Mouse (Mus musculus): Measurements from ENCODE around the gene Polr2l. TPM values are rescaled to one million over a fixed set of nuclear protein-coding genes. Genes with fewer than 3 reads are reported as not detected.

Polr2l gene
- total RNA-seq, 2 experiments from 2014 or later = 9.5 to 10.0 TPM

Other genes with a start within 250 kb of the Polr2l start
- gene Phrf1, start 246.3 kb downstream of the Polr2l start, total RNA-seq (2015; ENCODE audit: low replicate concordance) = 24.9 and 30.0 TPM in 2 replicates
- gene Phrf1, start 246.3 kb downstream of the Polr2l start, total RNA-seq (2017; ENCODE audit: low replicate concordance) = 25.5 and 32.8 TPM in 2 replicates
- 49.5 and 73.8 TPM in 2 replicates for gene Irf7, start 208.7 kb downstream of the Polr2l start, total RNA-seq (2015; ENCODE audit: low replicate concordance)
- gene Irf7, start 208.7 kb downstream of the Polr2l start, total RNA-seq (2017; ENCODE audit: low replicate concordance) = 78.0 and 88.9 TPM in 2 replicates
- gene Cdhr5, start 198.3 kb downstream of the Polr2l start, total RNA-seq (2015; ENCODE audit: low replicate concordance) = not detected in 2 replicates
- gene Cdhr5, start 198.3 kb downstream of the Polr2l start, total RNA-seq (2017; ENCODE audit: low replicate concordance) = not detected in 2 replicates
- not detected in 2 replicates for gene Sct, start 196.0 kb downstream of the Polr2l start, total RNA-seq (2015; ENCODE audit: low replicate concordance)
- gene Sct, start 196.0 kb downstream of the Polr2l start, total RNA-seq (2017; ENCODE audit: low replicate concordance) = not detected in 2 replicates
- gene Drd4, start 183.1 kb downstream of the Polr2l start, total RNA-seq (2015; ENCODE audit: low replicate concordance) = not detected in 2 replicates
- gene Drd4, start 183.1 kb downstream of the Polr2l start, total RNA-seq (2017; ENCODE audit: low replicate concordance) = not detected in 2 replicates
- 9.4 and 18.3 TPM in 2 replicates for gene Deaf1, start 147.4 kb downstream of the Polr2l start, total RNA-seq (2015; ENCODE audit: low replicate concordance)
- gene Deaf1, start 147.4 kb downstream of the Polr2l start, total RNA-seq (2017; ENCODE audit: low replicate concordance) = 14.1 and 16.0 TPM in 2 replicates
- gene Tmem80, start 147.4 kb downstream of the Polr2l start, total RNA-seq (2015; ENCODE audit: low replicate concordance) = 6.5 and 8.4 TPM in 2 replicates
- 10.5 and 12.9 TPM in 2 replicates for gene Tmem80, start 147.4 kb downstream of the Polr2l start, total RNA-seq (2017; ENCODE audit: low replicate concordance)
- gene Eps8l2, start 136.3 kb downstream of the Polr2l start, total RNA-seq (2015; ENCODE audit: low replicate concordance) = not detected in 2 replicates
- gene Eps8l2, start 136.3 kb downstream of the Polr2l start, total RNA-seq (2017; ENCODE audit: low replicate concordance) = not detected in 2 replicates
- gene Taldo1, start 82.9 kb downstream of the Polr2l start, total RNA-seq (2015; ENCODE audit: low replicate concordance) = 132 and 180 TPM in 2 replicates
- gene Taldo1, start 82.9 kb downstream of the Polr2l start, total RNA-seq (2017; ENCODE audit: low replicate concordance) = 443 and 565 TPM in 2 replicates
- 6.3 and 9.2 TPM in 2 replicates for gene Gatd1, start 61.0 kb downstream of the Polr2l start, total RNA-seq (2015; ENCODE audit: low replicate concordance)
- 4.9 and 6.0 TPM in 2 replicates for gene Gatd1, start 61.0 kb downstream of the Polr2l start, total RNA-seq (2017; ENCODE audit: low replicate concordance)
- not detected in 2 replicates for gene Cend1, start 45.6 kb downstream of the Polr2l start, total RNA-seq (2015; ENCODE audit: low replicate concordance)
- gene Cend1, start 45.6 kb downstream of the Polr2l start, total RNA-seq (2017; ENCODE audit: low replicate concordance) = not detected in 2 replicates
- gene Slc25a22, start 37.2 kb downstream of the Polr2l start, total RNA-seq (2015; ENCODE audit: low replicate concordance) = 8.2 and 11.7 TPM in 2 replicates
- gene Slc25a22, start 37.2 kb downstream of the Polr2l start, total RNA-seq (2017; ENCODE audit: low replicate concordance) = 3.2 and 10.0 TPM in 2 replicates
- 12.7 and 17.9 TPM in 2 replicates for gene Pidd1, start 31.1 kb downstream of the Polr2l start, total RNA-seq (2015; ENCODE audit: low replicate concordance)
- 7.3 and 9.8 TPM in 2 replicates for gene Pidd1, start 31.1 kb downstream of the Polr2l start, total RNA-seq (2017; ENCODE audit: low replicate concordance)
- gene Rplp2, start 27.8 kb downstream of the Polr2l start, total RNA-seq (2015; ENCODE audit: low replicate concordance) = 661 and 730 TPM in 2 replicates
- 791 and 1,714 TPM in 2 replicates for gene Rplp2, start 27.8 kb downstream of the Polr2l start, total RNA-seq (2017; ENCODE audit: low replicate concordance)
- gene Pnpla2, start 19.9 kb downstream of the Polr2l start, total RNA-seq (2015; ENCODE audit: low replicate concordance) = 10.0 and 11.3 TPM in 2 replicates
- gene Pnpla2, start 19.9 kb downstream of the Polr2l start, total RNA-seq (2017; ENCODE audit: low replicate concordance) = 5.9 and 6.0 TPM in 2 replicates
- 0.77 TPM in 1 of 2 replicates, not detected in the other for gene Cracr2b, start 14.0 kb downstream of the Polr2l start, total RNA-seq (2015; ENCODE audit: low replicate concordance)
- gene Cracr2b, start 14.0 kb downstream of the Polr2l start, total RNA-seq (2017; ENCODE audit: low replicate concordance) = 3.2 TPM in 1 of 2 replicates, not detected in the other
- 5.2 TPM in 1 of 2 replicates, not detected in the other for gene Cd151, start 7.7 kb downstream of the Polr2l start, total RNA-seq (2015; ENCODE audit: low replicate concordance)
- gene Cd151, start 7.7 kb downstream of the Polr2l start, total RNA-seq (2017; ENCODE audit: low replicate concordance) = 9.5 and 11.0 TPM in 2 replicates
- 0.58 and 1.7 TPM in 2 replicates for gene Tspan4, start 108 bp upstream of the Polr2l start, total RNA-seq (2015; ENCODE audit: low replicate concordance)
- gene Tspan4, start 108 bp upstream of the Polr2l start, total RNA-seq (2017; ENCODE audit: low replicate concordance) = 2.2 and 7.7 TPM in 2 replicates
- 4.0 and 7.5 TPM in 2 replicates for gene Chid1, start 64.7 kb upstream of the Polr2l start, total RNA-seq (2015; ENCODE audit: low replicate concordance)
- gene Chid1, start 64.7 kb upstream of the Polr2l start, total RNA-seq (2017; ENCODE audit: low replicate concordance) = 7.5 and 8.1 TPM in 2 replicates
- gene Ap2a2, start 87.0 kb upstream of the Polr2l start, total RNA-seq (2015; ENCODE audit: low replicate concordance) = 39.9 and 43.4 TPM in 2 replicates
- gene Ap2a2, start 87.0 kb upstream of the Polr2l start, total RNA-seq (2017; ENCODE audit: low replicate concordance) = 59.3 and 64.1 TPM in 2 replicates
- under 0.01 TPM in 1 of 2 replicates, not detected in the other for gene Muc6, start 180.2 kb upstream of the Polr2l start, total RNA-seq (2015; ENCODE audit: low replicate concordance)
- gene Muc6, start 180.2 kb upstream of the Polr2l start, total RNA-seq (2017; ENCODE audit: low replicate concordance) = 0.28 TPM in 1 of 2 replicates, not detected in the other
- 1.3 TPM in 1 of 2 replicates, not detected in the other for gene Muc2, start 215.2 kb upstream of the Polr2l start, total RNA-seq (2015; ENCODE audit: low replicate concordance)
- gene Muc2, start 215.2 kb upstream of the Polr2l start, total RNA-seq (2017; ENCODE audit: low replicate concordance) = 0.26 and 0.28 TPM in 2 replicates

Measured in erythroblast, adult 5-6 weeks (primary cell).